Mouse (Mus musculus) right cerebral cortex, postnatal 4 days (tissue): Measurements from ENCODE around the gene Klhl26.
"Not testable (repeated sequence)": the region's sequence is repeated elsewhere in the genome, so short reads cannot be mapped to it uniquely, and the experiment has no call there.

Experiments
- DNase-seq: peaks from one replicate; pipeline ENCODE4 v3.0.0-alpha.2; 2022

The Klhl26 gene

DNA sequence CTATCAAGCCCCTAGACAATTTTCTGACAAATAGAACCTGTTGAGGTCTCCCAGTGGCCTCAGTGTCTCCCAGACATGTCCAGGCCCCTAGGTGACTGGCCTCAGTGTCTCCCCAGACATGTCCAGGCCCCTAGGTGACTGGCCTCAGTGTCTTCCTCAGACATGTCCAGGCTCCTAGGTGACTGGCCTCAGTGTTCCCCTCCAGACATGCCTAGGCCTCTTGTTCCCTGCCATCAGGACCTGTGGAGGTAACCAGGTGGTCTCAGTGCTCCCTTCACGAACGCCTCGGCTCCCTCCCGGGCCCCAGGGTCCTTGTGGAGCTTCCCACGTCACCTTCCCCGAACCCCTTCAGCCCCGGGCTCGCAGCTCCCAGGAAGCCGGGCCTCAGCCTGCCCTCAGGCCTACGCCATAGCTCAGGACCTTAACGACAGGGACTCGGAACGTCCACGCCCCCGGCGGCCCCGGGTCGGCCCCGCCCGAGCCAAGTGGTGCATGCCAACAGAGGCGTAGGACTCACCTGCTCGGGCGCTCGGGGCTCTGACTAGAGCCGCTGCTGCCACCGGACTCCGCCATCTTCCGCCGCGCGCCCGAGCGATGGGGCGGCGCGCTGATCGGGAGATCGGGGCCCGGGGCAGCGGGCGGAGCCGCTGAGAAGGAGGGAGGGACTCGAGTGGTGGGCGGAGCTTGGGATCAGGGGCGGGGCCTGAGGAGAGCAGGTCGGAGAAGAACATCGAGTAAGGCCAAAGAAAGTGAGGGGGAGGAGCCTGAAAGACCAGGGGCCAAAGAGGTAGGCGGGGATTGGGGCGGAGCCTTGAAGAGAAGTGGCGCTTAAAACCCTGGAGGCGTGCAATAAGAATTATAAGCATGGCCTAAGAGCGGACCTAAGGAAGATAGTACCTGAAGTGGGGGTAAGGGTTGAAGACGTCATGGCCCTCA is at the start of gene Klhl26:
TSS of gene Klhl26 (minus strand) at position 636 of the 936 bp plus-strand sequence.
- peak; percentile 90 for DNase-seq

DNA sequence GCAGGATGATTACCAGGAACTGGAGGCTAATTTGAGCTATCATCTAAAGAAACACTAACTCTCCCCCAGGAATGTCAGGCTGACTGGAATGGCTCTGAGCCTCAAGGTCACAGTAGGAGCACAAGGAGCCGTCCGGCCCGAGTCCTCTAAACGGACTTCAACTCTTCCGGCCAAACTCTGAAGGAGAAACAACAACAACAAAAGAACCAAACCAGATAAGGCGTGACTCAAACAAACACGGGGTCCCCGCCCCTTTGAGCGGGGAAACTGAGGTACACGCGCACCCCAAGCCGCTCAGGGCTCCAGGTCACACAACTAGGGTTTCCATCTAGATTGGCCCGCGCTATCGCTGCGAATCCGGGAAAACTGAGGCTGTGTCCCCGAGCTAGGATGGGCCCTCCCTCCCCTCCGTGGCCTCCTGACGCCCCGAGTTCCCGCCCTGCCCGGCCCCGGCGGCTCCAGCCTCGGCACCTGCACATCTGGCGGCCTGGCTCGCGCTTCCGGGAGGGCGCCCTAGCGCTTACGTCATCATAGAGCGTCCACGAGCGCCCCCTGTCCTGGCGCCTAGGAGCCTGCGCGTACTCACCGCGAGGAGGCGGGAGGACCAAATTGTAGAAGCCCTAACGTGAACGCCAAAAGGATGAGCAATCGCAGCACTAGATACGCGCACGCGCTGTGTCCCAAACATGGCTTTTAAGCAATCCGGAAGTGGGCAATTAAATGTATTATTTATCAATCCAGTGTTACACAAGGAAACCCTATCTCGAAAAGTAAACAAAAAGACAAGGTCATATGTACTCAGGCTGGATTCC is 46.0 kb upstream of the Klhl26 start:
- peak; percentile 95 for DNase-seq

DNA sequence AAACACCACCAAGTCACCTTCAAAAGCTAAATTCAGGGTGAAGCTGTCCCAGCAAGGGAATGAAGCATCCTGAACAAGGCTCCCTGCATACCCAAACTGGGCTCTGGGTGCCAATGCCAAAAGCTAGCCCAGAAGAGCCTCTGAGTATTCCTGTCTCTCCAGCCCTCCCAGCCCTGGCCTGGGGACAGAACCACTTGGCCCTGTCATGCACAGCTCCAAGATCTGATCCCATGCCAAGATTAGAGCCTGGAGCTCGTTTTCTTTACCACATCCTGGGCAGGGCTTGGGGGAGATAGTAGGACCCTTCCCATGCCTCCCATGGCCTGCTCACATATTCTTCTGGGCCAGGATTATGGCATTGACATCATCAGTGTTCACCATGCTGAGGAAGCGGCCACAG is 42.8 kb upstream of the Klhl26 start:
- DNase-seq: no peak

DNA sequence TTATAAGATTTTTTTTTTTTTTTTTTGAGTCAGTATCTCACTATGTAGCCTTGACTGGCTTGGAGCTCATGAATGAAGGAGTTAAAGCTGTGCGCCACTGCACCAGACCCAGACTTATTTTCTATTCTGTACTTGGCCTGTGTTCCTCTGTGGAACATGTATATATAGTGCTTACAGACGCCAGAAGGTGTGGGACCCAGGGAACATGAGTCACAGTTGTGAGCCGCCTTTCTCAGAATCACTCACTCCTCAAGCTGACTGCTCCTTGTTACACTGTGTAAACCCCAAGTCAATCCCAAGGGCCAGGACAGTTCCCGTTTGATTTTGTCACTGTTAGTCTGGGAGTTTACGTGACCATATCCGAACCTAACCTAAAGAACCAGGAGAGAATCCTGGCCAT is 42.3 kb upstream of the Klhl26 start:
- DNase-seq: no peak

DNA sequence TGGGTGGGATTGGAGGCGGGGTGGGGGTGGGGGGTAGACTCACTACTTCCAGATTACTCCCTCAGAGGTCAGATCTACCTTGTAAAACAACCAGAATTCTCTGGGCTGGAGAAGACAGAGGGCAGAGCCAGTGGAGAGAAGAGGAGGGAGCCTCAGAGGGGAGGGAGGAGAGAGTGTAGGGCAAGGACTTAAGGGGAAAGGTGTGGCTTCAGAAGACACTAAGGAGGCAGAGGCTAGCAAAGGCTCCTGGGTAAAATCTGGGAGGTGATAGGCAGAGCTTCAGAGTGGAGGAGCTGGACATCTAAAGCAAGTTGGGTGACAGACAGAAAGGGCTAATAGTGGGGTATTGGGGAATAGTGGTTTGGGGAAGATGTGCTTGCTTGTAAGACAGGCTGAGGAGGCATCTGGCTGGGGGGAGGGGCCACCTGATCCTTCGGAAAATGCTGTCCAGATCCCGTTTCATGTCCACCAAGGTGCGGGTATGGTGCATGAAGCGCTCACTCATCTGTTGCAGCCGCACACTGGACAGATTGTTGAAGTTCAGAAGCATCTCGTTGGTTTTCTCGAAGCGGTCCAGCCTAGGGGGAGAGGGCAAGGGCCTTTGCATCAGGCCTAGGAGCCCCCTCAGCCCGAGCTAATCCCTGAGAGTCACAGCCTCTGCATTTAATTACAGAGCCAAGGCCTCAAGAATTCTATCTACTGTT is 41.3 kb upstream of the Klhl26 start:
- no peak for DNase-seq

DNA sequence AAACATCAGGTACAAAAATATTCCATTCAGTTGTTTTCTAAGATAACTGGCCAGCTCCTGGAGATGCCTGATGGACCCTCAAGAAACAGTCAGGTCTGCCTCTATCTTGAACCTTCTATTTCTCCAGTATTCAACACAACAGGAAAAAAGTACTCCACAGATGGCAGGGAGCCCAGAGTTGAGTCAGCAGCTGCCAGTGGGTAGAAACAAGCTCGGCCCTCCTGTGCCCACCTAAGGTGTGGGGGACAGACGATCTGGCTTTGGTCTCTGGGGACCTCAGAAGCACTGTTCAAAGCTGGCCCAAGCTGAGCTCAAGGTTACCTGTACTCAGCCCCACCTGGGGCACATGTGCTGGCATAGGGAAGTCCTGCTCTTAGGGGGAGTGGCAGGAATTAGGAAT is 36.7 kb upstream of the Klhl26 start:
- no peak for DNase-seq

DNA sequence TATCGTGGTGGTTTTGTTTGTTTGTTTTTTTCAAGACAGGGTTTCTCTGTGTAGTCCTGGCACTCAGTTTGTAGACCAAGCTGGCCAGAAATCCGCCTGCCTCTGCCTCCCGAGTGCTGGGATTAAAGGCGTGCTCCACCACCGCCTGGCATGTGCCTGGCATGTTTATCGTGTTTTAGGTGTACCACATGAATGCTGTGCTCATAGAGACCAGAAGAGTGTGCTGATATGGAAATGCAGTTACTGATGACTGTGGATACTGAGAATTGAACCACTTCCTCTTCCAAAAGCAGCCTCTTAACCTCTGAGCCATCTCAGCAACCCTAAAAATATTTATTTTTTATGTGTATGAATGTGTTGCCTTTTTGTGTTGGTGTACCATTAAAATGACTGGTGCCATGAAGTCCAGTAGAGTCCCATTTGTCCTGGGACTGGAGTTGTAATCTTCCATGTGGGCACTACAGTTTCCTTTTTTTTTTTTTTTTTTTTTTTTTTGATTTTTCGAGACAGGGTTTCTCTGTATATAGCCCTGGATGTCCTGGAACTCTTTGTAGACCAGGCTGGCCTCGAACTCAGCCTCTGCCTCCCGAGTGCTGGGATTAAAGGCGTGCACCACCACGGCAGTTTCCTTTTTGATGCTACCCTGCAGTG is 35.6 kb upstream of the Klhl26 start:
- no peak for DNase-seq

DNA sequence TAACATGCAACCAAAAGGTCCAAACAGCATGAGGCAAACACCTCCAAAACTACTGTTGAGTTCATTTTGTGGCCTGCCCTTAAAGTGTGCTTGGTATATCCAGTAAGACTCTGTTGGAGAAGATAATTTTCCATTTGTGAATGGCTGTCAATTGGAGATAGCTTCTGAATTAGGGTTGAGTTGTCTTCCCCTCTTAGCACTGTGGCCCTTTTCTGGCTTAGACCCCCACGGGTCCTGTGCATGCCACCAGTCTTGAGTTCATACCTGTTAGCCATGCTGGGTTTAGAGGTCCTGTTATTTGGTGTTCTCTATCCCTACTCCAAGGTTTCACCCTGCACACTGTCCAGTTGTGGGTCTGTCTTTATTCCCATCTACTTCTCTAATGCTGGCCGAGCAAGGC is 35.0 kb upstream of the Klhl26 start:
- DNase-seq: no peak

DNA sequence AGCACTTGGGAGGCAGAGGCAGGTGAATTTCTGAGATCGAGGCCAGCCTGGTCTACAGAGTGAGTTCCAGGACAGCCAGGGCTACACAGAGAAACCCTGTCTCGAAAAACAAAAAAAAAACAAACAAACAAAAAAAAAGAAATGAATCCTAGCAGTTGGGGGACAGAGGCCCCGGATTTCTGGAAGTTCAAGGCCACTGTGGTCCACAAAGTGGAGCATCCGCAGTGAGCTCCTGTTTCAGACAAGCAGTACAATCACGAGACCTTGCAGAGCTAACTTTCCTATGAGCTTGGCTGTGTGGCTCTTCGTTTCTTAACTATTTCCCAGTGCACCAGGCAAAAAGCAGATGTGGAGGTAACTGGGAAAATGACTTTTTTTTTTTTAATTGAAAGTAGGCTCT is 34.4 kb upstream of the Klhl26 start:
- DNase-seq: not testable (repeated sequence)

DNA sequence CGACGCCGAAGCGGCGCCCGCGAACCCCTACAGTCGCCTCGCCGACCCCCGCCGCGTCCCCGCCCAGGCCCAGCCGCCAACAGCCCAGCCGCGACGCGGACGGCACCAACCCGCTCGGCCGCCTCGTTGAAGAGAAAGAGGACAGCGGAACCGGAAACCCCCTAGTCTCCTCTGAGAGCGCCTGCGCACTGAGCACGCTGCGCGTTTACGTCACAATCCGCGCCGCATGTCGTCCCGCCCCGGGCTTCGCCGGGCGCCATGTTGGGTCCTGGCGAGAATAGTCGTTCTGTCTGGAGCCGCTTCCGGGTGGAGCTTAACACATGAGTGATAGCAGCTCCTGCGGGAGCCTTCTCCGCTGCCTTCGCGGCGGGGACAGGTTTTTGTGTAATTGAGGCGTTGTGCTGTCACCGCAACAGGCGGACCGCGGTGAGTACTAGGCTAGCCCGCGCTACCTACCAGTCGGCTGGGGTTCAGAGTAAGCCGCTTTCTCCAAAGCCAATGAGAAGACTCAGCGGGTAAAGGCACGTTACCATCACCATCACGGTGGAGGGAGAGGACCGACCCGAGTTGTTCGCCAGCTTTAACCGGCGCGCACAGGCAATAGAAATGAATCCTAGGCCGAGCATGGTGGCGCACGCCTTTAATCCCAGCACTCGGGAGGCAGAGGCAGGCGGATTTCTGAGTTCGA is 33.6 kb upstream of the Klhl26 start, which contains the start of gene Uba52:
TSS of gene Uba52 (minus strand) at position 574 of the 688 bp plus-strand sequence.
- DNase-seq: peak; percentile 96

DNA sequence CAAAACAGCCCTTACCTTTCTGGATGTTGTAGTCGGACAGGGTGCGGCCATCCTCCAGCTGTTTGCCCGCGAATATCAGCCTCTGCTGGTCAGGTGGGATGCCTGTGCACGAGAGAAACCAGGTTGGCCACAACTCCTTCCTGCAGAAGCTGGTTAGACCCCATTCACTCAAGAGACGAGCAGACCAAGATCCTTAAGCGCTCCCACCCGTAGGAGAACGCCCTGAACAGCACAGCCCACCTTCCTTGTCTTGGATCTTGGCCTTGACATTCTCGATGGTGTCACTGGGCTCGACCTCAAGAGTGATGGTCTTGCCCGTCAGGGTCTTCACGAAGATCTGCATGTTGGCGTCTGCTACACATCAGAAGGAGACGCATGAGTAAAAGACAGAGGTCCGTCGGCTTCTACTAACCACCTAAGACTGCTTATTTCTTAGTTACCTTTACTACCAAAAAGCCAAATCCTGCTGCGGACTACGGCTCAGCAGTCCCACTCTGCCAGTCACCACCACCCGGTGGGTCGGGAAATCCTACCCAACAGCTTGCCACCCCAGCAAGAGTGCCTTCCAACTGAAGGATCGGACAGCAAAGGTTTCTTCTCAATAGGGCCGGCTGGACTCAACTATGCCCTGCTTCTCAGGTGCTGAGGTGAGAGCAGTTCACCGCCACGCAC is 32.6 kb upstream of the Klhl26 start:
- no peak for DNase-seq

DNA sequence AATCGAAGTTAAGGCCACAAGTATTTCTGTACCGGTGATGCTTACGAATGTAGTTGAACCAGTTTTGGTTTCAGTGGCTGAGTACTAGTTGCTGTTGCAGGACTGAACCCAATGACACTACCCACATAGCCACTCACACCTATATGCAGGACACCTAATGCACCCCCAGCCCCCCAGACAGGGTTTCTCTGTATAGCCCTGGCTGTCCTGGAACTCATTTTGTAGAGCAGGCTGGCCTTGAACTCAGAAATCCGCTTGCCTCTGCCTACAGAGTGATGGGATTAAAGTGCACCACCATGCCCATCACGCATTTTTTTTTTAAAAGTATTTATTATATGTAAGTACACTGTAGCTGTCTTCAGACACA is 30.2 kb upstream of the Klhl26 start:
- no peak for DNase-seq

DNA sequence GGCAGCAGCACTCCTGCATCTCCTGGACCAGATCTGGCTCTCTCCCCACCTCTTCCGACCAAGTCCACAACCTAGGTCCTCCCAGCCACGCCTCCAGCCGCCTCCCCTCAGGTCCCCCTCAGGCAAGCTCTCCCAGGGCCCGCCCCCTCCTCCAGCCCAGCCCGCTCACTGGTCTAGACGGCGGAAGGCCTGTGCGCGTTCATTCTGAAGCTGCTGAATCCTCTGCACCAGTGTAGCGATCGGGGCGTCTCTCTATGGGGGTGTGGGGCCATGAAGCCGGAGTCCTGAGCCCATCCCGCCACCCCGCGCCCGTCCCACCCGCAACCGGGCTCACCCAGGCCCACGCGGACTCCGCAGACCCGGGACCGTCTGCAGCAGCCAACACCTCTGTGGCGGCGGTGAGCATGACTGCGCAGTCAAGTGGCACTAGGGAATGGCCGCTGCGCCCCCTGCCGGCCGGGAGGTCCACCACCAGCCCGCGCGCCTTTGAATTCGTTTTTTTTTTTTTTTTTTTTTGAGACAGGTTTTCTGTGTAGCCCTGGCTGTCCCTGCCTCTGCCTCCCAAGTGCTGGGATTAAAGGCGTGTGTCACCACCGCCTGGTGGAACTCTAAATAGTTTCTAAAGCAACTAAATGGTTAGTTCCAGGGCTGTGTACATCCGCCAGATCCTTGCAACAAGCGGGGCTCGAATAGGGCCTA is 29.7 kb upstream of the Klhl26 start, which contains the start of gene Rex1bd:
TSS of gene Rex1bd (minus strand) at position 425 of the 699 bp plus-strand sequence.
- peak; percentile 98 for DNase-seq

DNA sequence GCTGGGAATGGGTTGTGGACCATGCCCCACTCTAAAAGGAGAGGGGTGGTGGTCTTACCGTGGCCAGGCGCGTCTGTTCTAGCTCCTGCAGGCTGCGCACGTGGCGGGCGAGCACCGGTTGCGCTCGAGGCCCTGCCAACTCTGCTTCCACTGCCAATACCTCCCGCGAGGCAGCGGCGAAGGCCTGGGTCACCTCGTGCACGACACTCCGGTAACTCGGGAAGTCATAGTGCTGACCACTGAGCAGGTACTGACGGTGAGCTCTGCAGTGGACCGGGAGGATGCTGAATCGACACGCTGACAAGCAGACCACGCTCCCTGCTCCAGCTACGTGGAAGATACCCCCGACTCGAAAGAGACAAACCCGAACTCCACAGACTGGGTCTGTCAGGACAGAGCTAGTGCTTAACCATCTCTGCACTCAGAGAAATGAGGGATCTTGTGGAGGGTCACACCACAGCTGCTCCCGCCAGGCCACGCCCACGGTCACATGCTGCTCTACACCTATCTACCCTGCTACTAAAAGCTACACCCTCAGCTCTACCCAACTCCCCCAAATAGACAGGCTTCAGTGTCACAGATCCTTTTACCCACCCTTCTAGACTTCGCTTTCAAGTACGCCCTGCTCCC is 29.0 kb upstream of the Klhl26 start:
- DNase-seq: no peak

DNA sequence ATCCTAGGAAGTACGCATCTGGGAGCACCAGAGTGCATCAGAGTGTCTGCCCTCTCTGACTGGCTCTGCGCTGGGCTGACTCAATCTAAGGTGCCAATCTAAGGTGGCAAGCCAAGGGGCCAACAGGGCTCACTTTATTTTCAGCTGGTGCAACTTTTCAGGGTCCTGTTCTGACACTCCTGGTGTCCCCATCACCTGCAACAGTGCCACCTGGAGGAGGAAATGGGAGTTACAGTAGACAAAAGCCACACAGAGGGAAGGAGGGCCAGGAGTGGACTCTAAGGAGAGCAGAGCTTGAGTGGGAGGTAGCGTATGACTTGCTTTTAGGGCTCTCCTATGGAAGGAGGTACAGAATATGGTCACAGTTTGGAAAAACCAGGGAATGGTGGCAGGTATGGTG is 28.1 kb upstream of the Klhl26 start:
- DNase-seq: peak; percentile 80

DNA sequence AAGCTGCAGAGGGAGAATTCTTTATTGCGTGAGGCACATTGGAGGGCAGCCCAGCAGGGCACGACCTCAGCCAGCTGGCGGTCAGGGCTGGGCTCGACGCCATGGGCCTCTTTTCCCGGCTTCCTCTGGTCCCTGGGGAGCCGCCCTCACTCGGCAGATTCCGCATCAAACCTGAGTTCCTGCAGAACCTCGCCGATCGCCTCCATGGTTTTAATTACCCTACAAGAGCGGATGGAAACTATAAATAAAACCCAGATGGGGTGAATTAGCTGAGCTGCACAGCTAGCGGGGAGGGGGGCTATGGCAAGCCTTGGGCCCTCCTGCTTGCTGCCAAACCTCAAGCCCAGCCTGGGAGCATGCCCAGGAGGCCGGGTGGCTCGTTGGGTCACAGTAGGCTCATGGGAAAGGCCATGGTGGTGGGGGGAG is 27.5 kb upstream of the Klhl26 start:
- no peak for DNase-seq

DNA sequence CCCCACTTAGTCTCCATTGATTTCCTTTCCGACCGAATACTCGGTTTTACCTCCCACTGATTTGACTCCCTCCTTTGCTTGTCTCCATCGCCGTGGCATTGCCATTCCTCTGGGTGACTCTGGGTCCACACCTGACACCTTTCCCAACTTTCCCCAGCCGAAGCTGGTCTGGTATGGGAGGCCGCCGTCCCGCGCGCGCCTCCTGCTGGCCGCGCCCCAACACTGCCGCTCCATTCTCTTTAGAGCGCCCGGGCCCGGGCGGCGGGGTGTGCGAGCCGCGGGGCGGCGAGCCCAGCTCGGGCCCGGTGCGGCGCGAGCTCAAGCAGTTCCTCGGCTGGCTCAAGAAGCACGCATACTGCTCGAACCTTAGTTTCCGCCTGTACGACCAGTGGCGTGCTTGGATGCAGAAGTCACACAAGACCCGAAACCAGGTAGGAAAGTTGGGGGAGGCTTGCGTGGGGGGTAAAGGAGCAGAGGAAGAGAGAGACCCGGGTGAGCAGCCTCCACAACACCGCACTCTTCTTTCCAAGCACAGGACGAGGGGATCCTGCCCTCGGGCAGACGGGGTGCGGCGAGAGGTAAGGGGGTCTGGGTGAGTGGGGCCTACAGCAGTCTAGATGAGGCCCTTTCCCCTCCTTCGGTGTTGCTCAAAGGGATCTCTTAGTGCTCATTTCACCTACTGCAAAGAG is 26.4 kb upstream of the Klhl26 start:
- no peak for DNase-seq

DNA sequence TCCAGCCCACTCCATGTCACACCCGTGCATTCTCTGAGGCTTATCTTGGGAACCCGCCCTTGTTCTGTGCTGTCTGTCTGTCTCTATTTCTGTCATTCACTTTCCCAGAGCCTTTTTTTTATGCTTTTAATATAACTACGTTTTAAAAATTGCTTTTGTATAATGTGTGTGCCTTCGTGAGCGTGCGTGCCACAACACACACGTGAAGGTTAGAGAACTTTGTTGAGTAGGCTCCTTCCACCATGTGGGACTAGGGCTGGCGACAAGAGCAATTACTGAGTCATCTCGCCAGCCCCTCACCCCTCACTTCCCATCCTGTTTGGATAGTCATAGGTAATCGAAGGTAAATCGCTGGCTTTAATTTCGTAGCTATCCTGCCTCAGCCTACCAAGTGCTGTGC is 25.8 kb upstream of the Klhl26 start:
- no peak for DNase-seq

DNA sequence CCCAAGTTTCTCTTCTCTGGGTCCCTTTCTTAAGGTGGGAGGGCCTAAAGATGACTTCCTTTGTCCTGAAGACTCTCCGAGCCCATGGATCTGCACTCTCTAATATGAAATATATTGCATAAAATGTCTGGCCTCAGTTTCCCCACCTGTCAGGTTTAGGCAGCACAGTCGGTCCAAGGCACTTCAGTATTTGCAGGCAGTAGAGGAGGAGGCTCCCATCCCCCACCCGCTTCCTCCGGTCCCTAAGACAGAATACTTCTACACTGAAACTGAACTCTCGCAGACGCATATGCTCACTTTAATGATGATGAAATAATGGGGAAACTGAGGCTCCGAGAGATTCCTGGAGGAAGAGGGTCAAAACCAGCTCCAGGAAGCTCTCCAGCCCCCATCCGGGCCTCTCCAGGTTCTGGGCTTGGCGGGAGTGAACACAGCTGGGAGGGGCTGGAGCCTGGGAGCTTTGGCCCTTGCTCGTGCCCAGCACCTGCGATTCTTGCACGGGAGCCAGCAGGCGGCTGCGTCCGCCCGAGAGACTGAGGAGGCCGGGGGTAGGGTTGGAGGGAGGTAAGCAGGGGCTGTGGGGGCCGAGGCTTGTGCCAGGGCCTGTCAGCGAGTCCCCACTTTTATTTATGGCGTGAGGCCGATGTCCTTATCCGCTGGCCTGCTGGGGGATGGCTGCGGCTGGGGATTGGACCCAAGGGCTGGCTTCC is 25.2 kb upstream of the Klhl26 start:
- no peak for DNase-seq
